Mouse (Mus musculus) stomach, embryonic 16.5 days (tissue): ENCODE measurements around the gene Vti1a. TPM values are rescaled to one million over a fixed set of nuclear protein-coding genes. Genes with fewer than 3 reads are reported as not detected.

Experiments used
- ATAC-seq: fragments of 200-750 bp; cut with Nextera tagmentation; 2 replicates; pipeline ENCODE4 v1.8.0; 2017; ENCODE audit warnings: moderate number of reproducible peaks, moderate TSS enrichment; ENCODE audit not compliant: insufficient read depth, low FRiP score
- H3K27ac ChIP-seq: fragments of 300-500 bp; sonication (generic); 2 replicates; pipeline ENCODE4 v1.5.1; 2014; ENCODE audit warnings: low read length
- H3K27me3 ChIP-seq: fragments of 300-500 bp; sonication (generic); 2 replicates; pipeline ENCODE4 v1.6.1; 2014; ENCODE audit warnings: low read length, control low read depth, mixed read lengths; ENCODE audit not compliant: control insufficient read depth, insufficient read depth
- H3K36me3 ChIP-seq: fragments of 300-500 bp; sonication (generic); 2 replicates; pipeline ENCODE4 v1.6.1; 2014; ENCODE audit warnings: low read length; ENCODE audit not compliant: control insufficient read depth, insufficient read depth
- H3K4me1 ChIP-seq: fragments of 300-500 bp; sonication (generic); 2 replicates; pipeline ENCODE4 v1.6.1; 2014; ENCODE audit warnings: low read length, control low read depth, mixed read lengths; ENCODE audit not compliant: control insufficient read depth, insufficient read depth
- H3K4me2 ChIP-seq: fragments of 300-500 bp; sonication (generic); 2 replicates; pipeline ENCODE4 v1.6.1; 2014; ENCODE audit warnings: low read depth, low read length, mixed read lengths
- H3K4me3 ChIP-seq: fragments of 300-500 bp; sonication (generic); replicated peaks from 2 replicates; pipeline ENCODE4 v1.5.1; 2014; ENCODE audit warnings: mild to moderate bottlenecking, low read length
- H3K9ac ChIP-seq: fragments of 300-500 bp; sonication (generic); 2 replicates; pipeline ENCODE4 v1.6.1; 2014; ENCODE audit warnings: low read length
- H3K9me3 ChIP-seq: fragments of 300-500 bp; sonication (generic); replicated peaks from 2 replicates; pipeline ENCODE4 v1.6.1; 2016; ENCODE audit warnings: low read length, control low read depth; ENCODE audit not compliant: control insufficient read depth
- WGBS: fragments of 180-500 bp; shearing (Covaris S2); extraction: QIAGEN DNeasy Blood & Tissue Kit; methylation state at CpG from one replicate; pipeline ENCODE4 v1.1.7; 2014; 5-methylcytosine and 5-hydroxymethylcytosine counted together
- polyA plus RNA-seq: library from polyadenylated mRNA; unstranded; fragments of >200 nt; fragmentation: Nextera tagmentation; extraction: Ambion mirVana; gene quantifications from 2 replicates; pipeline ENCODE4 v1.2.1, GENCODE M21; 2015

Gene Vti1a
- polyA plus RNA-seq, 1 experiment from 2014 or later: 26.1 TPM

- no peak overlapping the region for H3K9ac ChIP-seq
- H3K27ac ChIP-seq: no peak overlapping the region
- H3K27me3 ChIP-seq: no peaks in the 10 kb centered on the region
- no peak overlapping the region for H3K4me3 ChIP-seq
- WGBS: 91% methylated on average over 4 of the region's 4 CpGs
- H3K4me2 ChIP-seq: no peak overlapping the region
- no peaks in the 10 kb centered on the region for H3K36me3 ChIP-seq
- H3K4me1 ChIP-seq: no peaks in the 10 kb centered on the region
- no peak for ATAC-seq
- no peaks in the 10 kb centered on the region for H3K9me3 ChIP-seq
These were observed 61.4 kb downstream of the Vti1a start for GRCm38 (mm10) chr19:55377465-55377864.

GRCm38 (mm10) chr19:55378884-55379283 is 62.8 kb downstream of the Vti1a start:
- H3K4me1 ChIP-seq: no peaks in the 10 kb centered on the region
- no peaks in the 10 kb centered on the region for H3K27me3 ChIP-seq
- H3K9ac ChIP-seq: no peak overlapping the region
- H3K4me2 ChIP-seq: no peak overlapping the region
- H3K27ac ChIP-seq: no peak overlapping the region
- H3K4me3 ChIP-seq: no peak overlapping the region
- WGBS: 47% methylated on average over 2 of the region's 2 CpGs
- no peaks in the 10 kb centered on the region for H3K9me3 ChIP-seq
- H3K36me3 ChIP-seq: no peaks in the 10 kb centered on the region
- ATAC-seq: no peak

GRCm38 (mm10) chr19:55380764-55381163 is 64.7 kb downstream of the Vti1a start:
- H3K4me3 ChIP-seq: no peak overlapping the region
- WGBS: 53% methylated on average over 12 of the region's 12 CpGs
- H3K9me3 ChIP-seq: no peaks in the 10 kb centered on the region
- no peaks in the 10 kb centered on the region for H3K27me3 ChIP-seq
- no peak overlapping the region for H3K9ac ChIP-seq
- no peaks in the 10 kb centered on the region for H3K4me1 ChIP-seq
- no peaks in the 10 kb centered on the region for H3K36me3 ChIP-seq
- no peak overlapping the region for H3K27ac ChIP-seq
- no peak for ATAC-seq
- H3K4me2 ChIP-seq: no peak overlapping the region

- no peak overlapping the region for H3K27ac ChIP-seq
- ATAC-seq: no peak
- H3K9me3 ChIP-seq: no peaks in the 10 kb centered on the region
- 88% methylated on average over 7 of the region's 7 CpGs for WGBS
- no peaks in the 10 kb centered on the region for H3K4me1 ChIP-seq
- H3K4me2 ChIP-seq: no peak overlapping the region
- H3K36me3 ChIP-seq: no peaks in the 10 kb centered on the region
- H3K4me3 ChIP-seq: no peak overlapping the region
- H3K27me3 ChIP-seq: no peaks in the 10 kb centered on the region
- no peak overlapping the region for H3K9ac ChIP-seq
These were observed 65.2 kb downstream of the Vti1a start for GRCm38 (mm10) chr19:55381343-55381742.

- no peak overlapping the region for H3K4me2 ChIP-seq
- H3K36me3 ChIP-seq: no peaks in the 10 kb centered on the region
- no peaks in the 10 kb centered on the region for H3K27me3 ChIP-seq
- no peak overlapping the region for H3K27ac ChIP-seq
- no peak overlapping the region for H3K9ac ChIP-seq
- no peak for ATAC-seq
- WGBS: 72% methylated on average over 7 of the region's 7 CpGs
- no peak overlapping the region for H3K4me3 ChIP-seq
- no peaks in the 10 kb centered on the region for H3K4me1 ChIP-seq
- H3K9me3 ChIP-seq: no peaks in the 10 kb centered on the region
These were observed 66.7 kb downstream of the Vti1a start for GRCm38 (mm10) chr19:55382745-55383144.

GRCm38 (mm10) chr19:55384634-55385033 is 68.5 kb downstream of the Vti1a start:
- Histone ChIP-seq H3K4me2 (no peak overlapping the region), H3K9ac (no peak overlapping the region), H3K27me3 (no peaks in the 10 kb centered on the region), H3K36me3 (no peaks in the 10 kb centered on the region), H3K4me1 (no peaks in the 10 kb centered on the region), H3K27ac (no peak overlapping the region), H3K4me3 (no peak overlapping the region), H3K9me3 (no peaks in the 10 kb centered on the region)
- no peak for ATAC-seq
- WGBS: 91% methylated on average over 15 of the region's 15 CpGs

- ATAC-seq: no peak
- peak overlapping the region; percentile 48 for H3K4me2 ChIP-seq
- H3K9ac ChIP-seq: peak overlapping the region; percentile 63
- H3K9me3 ChIP-seq: no peaks in the 10 kb centered on the region
- no peak overlapping the region for H3K27ac ChIP-seq
- 45% methylated on average over 10 of the region's 10 CpGs for WGBS
- H3K36me3 ChIP-seq: no peaks in the 10 kb centered on the region
- H3K4me3 ChIP-seq: peak overlapping the region; percentile 28
- no peaks in the 10 kb centered on the region for H3K27me3 ChIP-seq
- no peaks in the 10 kb centered on the region for H3K4me1 ChIP-seq
These were observed 72.9 kb downstream of the Vti1a start for GRCm38 (mm10) chr19:55389019-55389418.

- Histone ChIP-seq H3K4me3 (no peak overlapping the region), H3K9me3 (no peaks in the 10 kb centered on the region), H3K36me3 (no peaks in the 10 kb centered on the region), H3K4me1 (no peaks in the 10 kb centered on the region), H3K27me3 (no peaks in the 10 kb centered on the region), H3K9ac (no peak overlapping the region), H3K4me2 (no peak overlapping the region), H3K27ac (no peak overlapping the region)
- ATAC-seq: no peak
- WGBS: 73% methylated on average over 11 of the region's 11 CpGs
These were observed 74.2 kb downstream of the Vti1a start for GRCm38 (mm10) chr19:55390323-55390722.

GRCm38 (mm10) chr19:55401638-55402037 is 85.5 kb downstream of the Vti1a start:
- Histone ChIP-seq H3K27ac (no peak overlapping the region), H3K4me1 (no peaks in the 10 kb centered on the region), H3K4me2 (no peak overlapping the region), H3K4me3 (no peak overlapping the region), H3K9me3 (no peaks in the 10 kb centered on the region), H3K36me3 (no peaks in the 10 kb centered on the region), H3K9ac (no peak overlapping the region), H3K27me3 (no peaks in the 10 kb centered on the region)
- ATAC-seq: no peak
- WGBS: 83% methylated on average over 11 of the region's 11 CpGs

- Histone ChIP-seq H3K4me3 (no peak overlapping the region), H3K36me3 (no peaks in the 10 kb centered on the region), H3K27me3 (no peaks in the 10 kb centered on the region), H3K4me2 (no peak overlapping the region), H3K4me1 (no peaks in the 10 kb centered on the region), H3K27ac (no peak overlapping the region), H3K9ac (no peak overlapping the region), H3K9me3 (no peaks in the 10 kb centered on the region)
- no peak for ATAC-seq
- WGBS: 55% methylated on average over 6 of the region's 6 CpGs
These were observed 92.4 kb downstream of the Vti1a start for GRCm38 (mm10) chr19:55408486-55408885.
